Mouse (Mus musculus) duodenum, adult 2 months (tissue): ENCODE data around the gene Sval3. TPM values are rescaled to one million over a fixed set of nuclear protein-coding genes. Genes with fewer than 3 reads are reported as not detected.

Experiments
- polyA plus RNA-seq: library from polyadenylated mRNA; depleted of rRNA; stranded (reverse); fragments of >200 nt; gene quantifications from 2 replicates; pipeline ENCODE4 v1.2.3, GENCODE M21; 2012; ENCODE audit warnings: low replicate concordance; rRNA removed

Sval3 gene
- not detected in 2 replicates for polyA plus RNA-seq

GRCm38 (mm10) chr6:41967840-41968239 is at the start of gene Sval3:
Gene Sval3, plus strand, starts transcription at chr6:41968140.

GRCm38 (mm10) chr6:41951330-41951729 is 16.6 kb upstream of the Sval3 start, which contains the start of gene Sval1:
Gene Sval1, plus strand, starts transcription at chr6:41951630.

Other genes with a start within 250 kb of the Sval3 start
- not detected in 2 replicates for gene Olfr459, start 193.0 kb upstream of the Sval3 start, polyA plus RNA-seq
- gene Pip, start 120.6 kb upstream of the Sval3 start, polyA plus RNA-seq = not detected in 2 replicates
- not detected in 2 replicates for gene Sval2, start 115.2 kb upstream of the Sval3 start, polyA plus RNA-seq
- gene Sval1, start 16.5 kb upstream of the Sval3 start, polyA plus RNA-seq = not detected in 2 replicates
- not detected in 2 replicates for gene Sva, start 70.3 kb downstream of the Sval3 start, polyA plus RNA-seq
- not detected in 2 replicates for gene Tas2r139, start 172.8 kb downstream of the Sval3 start, polyA plus RNA-seq
- gene Tas2r144, start 247.2 kb downstream of the Sval3 start, polyA plus RNA-seq = not detected in 2 replicates